Mouse (Mus musculus) kidney, embryonic 14.5 days (tissue): ENCODE measurements around the gene Nes. TPM values are rescaled to one million over a fixed set of nuclear protein-coding genes. Genes with fewer than 3 reads are reported as not detected.

Experiments
- ATAC-seq: fragments of 200-750 bp; cut with Nextera tagmentation; 2 replicates; pipeline ENCODE4 v1.8.0; 2017; ENCODE audit warnings: moderate number of reproducible peaks, mild to moderate bottlenecking, moderate TSS enrichment, moderate library complexity; ENCODE audit not compliant: low FRiP score, low TSS enrichment
- H3K27ac ChIP-seq: fragments of 300-500 bp; sonication (generic); 2 replicates; pipeline ENCODE4 v1.5.1; 2014; ENCODE audit warnings: low read depth, mild to moderate bottlenecking, low read length, moderate library complexity, mixed read lengths
- H3K27me3 ChIP-seq: fragments of 300-500 bp; sonication (generic); 2 replicates; pipeline ENCODE4 v1.6.1; 2014; ENCODE audit warnings: mild to moderate bottlenecking, low read length; ENCODE audit not compliant: control insufficient read depth, insufficient read depth
- H3K36me3 ChIP-seq: fragments of 300-500 bp; sonication (generic); 2 replicates; pipeline ENCODE4 v1.6.1; 2014; ENCODE audit warnings: low read length, mixed read lengths; ENCODE audit not compliant: control insufficient read depth, insufficient read depth
- H3K4me1 ChIP-seq: fragments of 300-500 bp; sonication (generic); 2 replicates; pipeline ENCODE4 v1.6.1; 2014; ENCODE audit warnings: low read length, mixed read lengths; ENCODE audit not compliant: control insufficient read depth, insufficient read depth
- H3K4me2 ChIP-seq: fragments of 300-500 bp; sonication (generic); replicated peaks from 2 replicates; pipeline ENCODE4 v1.6.1; 2014; ENCODE audit warnings: low read depth, mild to moderate bottlenecking, low read length
- H3K4me3 ChIP-seq: fragments of 300-500 bp; sonication (generic); 2 replicates; pipeline ENCODE4 v1.5.1; 2014; ENCODE audit warnings: mild to moderate bottlenecking, low read length
- H3K9ac ChIP-seq: fragments of 300-500 bp; sonication (generic); 2 replicates; pipeline ENCODE4 v1.6.1; 2014; ENCODE audit warnings: low read depth, mild to moderate bottlenecking, low read length, moderate library complexity
- H3K9me3 ChIP-seq: fragments of 300-500 bp; sonication (generic); 2 replicates; pipeline ENCODE4 v1.6.1; 2016; ENCODE audit warnings: low read length; ENCODE audit not compliant: control insufficient read depth
- WGBS: fragments of 180-500 bp; shearing (Covaris S2); extraction: QIAGEN DNeasy Blood & Tissue Kit; methylation state at CpG from one replicate; pipeline ENCODE4 v1.1.7; 2014; 5-methylcytosine and 5-hydroxymethylcytosine counted together
- polyA plus RNA-seq: library from polyadenylated mRNA; unstranded; fragments of >200 nt; fragmentation: Nextera tagmentation; extraction: Ambion mirVana; gene quantifications from 2 replicates; pipeline ENCODE4 v1.2.1, GENCODE M21; 2014

Gene Nes
- polyA plus RNA-seq, 1 experiment from 2014 or later = 26.1 TPM

DNA sequence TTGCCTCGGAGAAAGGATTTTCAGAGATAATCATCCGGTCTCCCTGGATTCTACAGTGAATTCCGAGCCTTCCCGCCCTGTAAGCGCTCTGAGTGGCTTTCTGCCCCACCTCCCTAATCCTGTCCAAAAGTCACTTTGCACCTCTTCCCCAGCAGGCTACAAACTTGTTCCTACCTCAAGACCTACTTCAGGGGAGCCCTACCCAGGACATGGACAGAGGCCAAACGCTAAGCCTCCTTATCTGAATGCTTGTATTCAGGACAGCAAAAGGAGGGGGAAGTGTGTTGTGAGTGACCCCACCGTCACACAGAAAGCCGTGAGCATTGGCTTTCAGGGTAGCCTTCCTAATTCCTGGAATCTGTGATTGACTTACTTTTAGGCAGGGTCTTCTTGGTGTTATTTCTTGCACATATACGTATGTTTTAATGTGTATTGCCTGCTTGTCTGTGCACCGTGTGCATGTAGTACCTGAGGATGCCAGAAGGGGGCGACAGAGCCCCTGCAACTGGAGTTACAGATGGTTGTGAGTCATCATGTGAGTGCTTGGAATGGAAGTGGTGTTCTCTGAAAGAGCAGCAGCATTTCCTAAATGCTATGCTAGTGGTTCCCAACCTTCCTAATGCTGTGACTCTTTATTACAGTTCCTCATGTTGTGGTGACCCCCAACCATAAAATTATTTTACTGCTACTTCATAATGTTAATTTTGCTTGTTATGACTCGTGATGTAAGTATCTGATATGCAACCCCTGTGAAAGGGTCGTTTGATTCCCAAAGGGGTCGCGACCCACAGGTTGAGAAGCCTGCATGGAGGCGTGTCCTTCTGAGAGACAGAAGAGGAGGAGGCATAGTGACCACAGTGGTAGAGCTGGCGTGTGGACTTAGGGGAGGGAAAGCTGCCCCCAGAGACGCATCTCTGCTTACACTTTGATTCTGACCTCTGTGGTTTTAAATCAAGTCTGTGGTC lies 35.2 kb downstream of the Nes start:
- H3K27me3 ChIP-seq = peaks cover 35% of the 10 kb centered on the region
- H3K4me1 ChIP-seq = no peaks in the 10 kb centered on the region
- no peak overlapping the region for H3K27ac ChIP-seq
- H3K4me2 ChIP-seq = no peak overlapping the region
- H3K9me3 ChIP-seq = peaks cover 5% of the 10 kb centered on the region; the same call in 1 of the 2 replicates
- 71% methylated on average over 18 of the region's 18 CpGs for WGBS
- ATAC-seq = no peak
- no peaks in the 10 kb centered on the region for H3K36me3 ChIP-seq
- H3K9ac ChIP-seq = no peak overlapping the region
- H3K4me3 ChIP-seq = no peak overlapping the region

DNA sequence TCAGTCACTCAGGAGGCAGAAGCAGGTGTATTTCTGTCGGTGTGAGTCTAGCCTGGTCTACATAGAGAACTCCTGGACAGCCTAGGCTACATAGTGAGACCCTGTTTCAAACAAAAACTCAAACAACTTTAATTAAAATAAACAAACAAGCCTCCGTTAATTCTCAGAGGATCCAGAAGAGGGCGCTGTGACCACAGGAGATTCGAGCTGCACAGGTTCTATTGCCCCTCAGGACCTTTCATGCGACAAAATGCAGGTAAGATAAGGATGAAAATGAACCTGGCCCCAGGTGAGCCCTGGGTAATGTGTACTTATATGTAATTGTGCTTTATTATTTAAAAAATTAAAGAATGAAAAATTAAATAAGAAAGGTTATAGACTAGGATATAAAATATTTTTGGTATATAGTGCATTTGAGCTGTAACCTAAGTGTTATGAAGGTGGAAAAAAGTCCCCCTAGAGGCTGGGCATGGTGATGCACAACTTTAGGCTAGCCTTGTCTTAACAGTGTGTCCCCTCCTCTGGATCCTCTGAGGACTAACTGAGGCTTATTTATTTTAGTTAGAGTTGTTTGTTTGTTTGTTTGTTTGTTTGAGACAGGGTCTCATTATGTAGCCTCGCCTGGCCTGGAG lies 39.9 kb downstream of the Nes start:
- 11% methylated on average over 6 of the region's 6 CpGs for WGBS
- no peak overlapping the region for H3K9ac ChIP-seq
- ATAC-seq = no peak

GRCm38 (mm10) chr3:88022322-88023191 lies 51.7 kb downstream of the Nes start:
- ATAC-seq = peak; percentile 95
- Histone ChIP-seq H3K36me3 (no peaks in the 10 kb centered on the region), H3K27me3 (peaks cover 63% of the 10 kb centered on the region), H3K4me2 (peak overlapping the region; percentile 97), H3K9me3 (no peaks in the 10 kb centered on the region), H3K4me3 (peak overlapping the region; percentile 51), H3K9ac (peak overlapping the region; percentile 44; the same call in 1 of the 2 replicates), H3K4me1 (peaks cover 14% of the 10 kb centered on the region), H3K27ac (no peak overlapping the region)
- under 1% methylated on average over 63 of the region's 66 CpGs for WGBS

More for the DNA sequence above, 39.9 kb downstream of the Nes start:
- no peak overlapping the region for H3K27ac ChIP-seq
- H3K4me1 ChIP-seq = no peaks in the 10 kb centered on the region
- H3K9me3 ChIP-seq = peaks cover 5% of the 10 kb centered on the region; the same call in 1 of the 2 replicates
- H3K4me3 ChIP-seq = no peak overlapping the region
- no peaks in the 10 kb centered on the region; the same call in 1 of the 2 replicates for H3K27me3 ChIP-seq
- no peaks in the 10 kb centered on the region for H3K36me3 ChIP-seq
- no peak overlapping the region for H3K4me2 ChIP-seq

DNA sequence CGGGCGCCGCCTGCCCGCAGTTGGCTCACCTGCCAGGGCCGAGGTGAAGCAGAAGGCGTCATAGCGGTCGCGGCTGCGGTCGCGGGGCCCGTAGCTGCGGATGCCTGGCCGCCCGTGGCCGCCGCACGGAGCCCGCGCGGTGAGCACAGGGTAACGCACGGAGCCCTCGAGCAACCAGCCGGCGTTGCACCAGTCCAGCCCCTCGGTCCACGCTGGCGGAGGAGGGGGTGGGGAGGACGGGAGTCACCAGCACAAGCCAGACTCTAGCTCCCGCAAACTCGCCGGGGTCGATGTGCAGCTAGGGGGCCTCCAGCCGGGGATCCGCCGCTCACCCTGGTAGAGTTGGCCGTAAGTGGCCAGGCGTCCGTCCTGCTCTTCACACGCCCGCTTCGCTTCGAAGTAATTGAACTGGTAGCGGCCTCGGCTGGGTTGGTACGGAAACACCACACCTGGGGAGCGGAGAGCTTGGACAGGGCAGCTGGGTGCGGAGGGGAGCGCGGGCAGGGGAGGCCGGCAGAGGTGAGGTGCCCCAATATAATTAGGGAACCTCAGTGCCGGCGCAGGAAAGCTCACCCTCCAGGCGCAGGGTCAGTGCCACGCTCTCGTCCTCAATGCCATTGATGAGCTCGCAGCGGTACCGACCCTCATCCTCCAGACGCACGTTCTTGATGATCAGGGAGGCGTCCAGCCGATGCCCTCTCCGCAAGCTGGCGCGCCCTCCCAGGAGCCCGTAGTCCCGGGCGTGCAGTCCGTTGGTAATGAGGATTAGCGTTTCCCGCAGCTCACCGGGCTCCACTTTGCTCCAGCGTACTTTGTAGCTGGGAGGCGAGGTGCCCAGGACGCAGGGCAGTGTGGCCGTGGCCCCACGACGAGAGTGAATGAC lies 52.6 kb downstream of the Nes start:
- Histone ChIP-seq H3K27ac (no peak overlapping the region), H3K4me3 (peak overlapping the region; percentile 51), H3K4me2 (peak overlapping the region; percentile 97), H3K36me3 (no peaks in the 10 kb centered on the region), H3K27me3 (peaks cover 63% of the 10 kb centered on the region), H3K9me3 (peaks cover 6% of the 10 kb centered on the region), H3K4me1 (peaks cover 14% of the 10 kb centered on the region), H3K9ac (peak overlapping the region; percentile 44; the same call in 1 of the 2 replicates)
- WGBS = under 1% methylated on average over 79 of the region's 81 CpGs
- ATAC-seq = peak; percentile 81

- Histone ChIP-seq H3K4me2 (no peak overlapping the region), H3K36me3 (no peaks in the 10 kb centered on the region), H3K9me3 (peaks cover 6% of the 10 kb centered on the region), H3K27me3 (peaks cover 50% of the 10 kb centered on the region), H3K9ac (no peak overlapping the region), H3K27ac (no peak overlapping the region), H3K4me1 (peaks cover 17% of the 10 kb centered on the region), H3K4me3 (no peak overlapping the region)
- 59% methylated on average over 7 of the region's 7 CpGs for WGBS
- no peak for ATAC-seq
These were observed 55.9 kb downstream of the Nes start for GRCm38 (mm10) chr3:88026823-88027222.

DNA sequence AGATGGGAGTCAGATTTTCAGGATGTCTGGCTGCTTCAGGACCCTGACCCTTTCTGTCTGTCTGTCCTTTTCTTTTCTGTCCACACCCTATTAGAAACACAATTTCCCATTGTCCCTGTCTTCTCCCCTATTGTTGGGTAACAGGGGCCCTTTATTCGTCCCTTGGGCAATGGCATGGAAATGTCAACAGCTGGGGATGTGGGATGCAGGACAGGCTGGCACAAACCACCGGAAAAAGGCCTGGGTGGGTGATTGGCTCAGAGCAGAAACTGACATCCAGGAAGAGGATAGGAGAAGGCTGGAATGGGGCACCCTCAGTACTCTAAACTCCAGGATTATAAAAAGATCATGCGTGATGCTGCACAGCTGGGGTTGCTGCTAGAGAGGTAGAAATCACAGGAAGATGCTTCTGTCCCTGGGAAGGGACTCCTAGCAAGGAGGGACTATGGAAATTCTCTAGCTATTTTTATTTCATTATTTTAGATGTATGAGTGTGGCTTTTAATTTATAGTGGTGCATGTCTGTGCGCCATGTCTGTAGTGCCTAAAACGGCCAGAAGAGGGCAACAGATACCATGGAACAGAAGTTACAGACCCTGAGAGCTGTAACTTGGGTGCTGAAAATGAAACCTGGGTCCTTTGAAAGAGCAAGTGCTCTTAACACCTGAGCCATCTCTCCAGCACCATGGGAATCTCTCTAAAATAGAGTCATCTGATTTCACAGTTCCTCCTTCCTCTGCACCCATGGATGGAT lies 56.7 kb downstream of the Nes start, which contains the start of gene Hapln2:
Hapln2 (minus strand) TSS at position 150 of the 753 bp plus-strand sequence.
- H3K4me2 ChIP-seq = no peak within 1 kb of the TSS
- H3K4me1 ChIP-seq = peaks cover 13% of the 10 kb centered on the region
- H3K36me3 ChIP-seq = no peaks in the 10 kb centered on the region
- no peak within 1 kb of the TSS for H3K9ac ChIP-seq
- 58% methylated on average over 5 of the region's 5 CpGs for WGBS
- peaks cover 6% of the 10 kb centered on the region for H3K9me3 ChIP-seq
- H3K4me3 ChIP-seq = no peak within 1 kb of the TSS
- ATAC-seq = no peak
- no peak within 1 kb of the TSS for H3K27ac ChIP-seq
- peaks cover 43% of the 10 kb centered on the region for H3K27me3 ChIP-seq
